Mouse (Mus musculus): ENCODE results near the gene Pcif1. TPM values are rescaled to one million over a fixed set of nuclear protein-coding genes. Genes with fewer than 3 reads are reported as not detected.

The Pcif1 gene
- polyA plus RNA-seq, 2 experiments = 40.5 to 66.4 TPM

GRCm38 (mm10) chr2:164901380-164901779 lies 22.3 kb downstream of the Pcif1 start:
- H3K27me3 ChIP-seq (ENCODE audit: control insufficient read depth, insufficient read depth, low read length) = no peaks in the 10 kb centered on the region
- ATAC-seq (ENCODE audit: low FRiP score, low read depth) (no peak), DNase-seq (ENCODE audit: low spot score) (no peak)
- 92% methylated on average over 13 of the region's 13 CpGs for WGBS
- peaks cover 4% of the 10 kb centered on the region for H3K9me3 ChIP-seq (ENCODE audit: control insufficient read depth, low read length)
- no peak overlapping the region for H3K4me2 ChIP-seq (replicated peaks; ENCODE audit: low read depth, low read length, severe bottlenecking)
- no peak overlapping the region for H3K4me3 ChIP-seq (replicated peaks; ENCODE audit: low read length)
- H3K36me3 ChIP-seq (ENCODE audit: control insufficient read depth, insufficient read depth, low read length) = peaks cover 99% of the 10 kb centered on the region
- H3K27ac ChIP-seq (replicated peaks; ENCODE audit: low read depth, low read length) = no peak overlapping the region
- no peak for TF ChIP-seq POLR2A (IDR thresholded peaks at IDR 0.05; ENCODE audit: borderline replicate concordance, extremely low read depth, insufficient read depth, insufficient read length)
- H3K9ac ChIP-seq (ENCODE audit: low read depth, low read length, severe bottlenecking) = no peak overlapping the region
- H3K4me1 ChIP-seq (ENCODE audit: control insufficient read depth, insufficient read depth, low read length) = no peaks in the 10 kb centered on the region

DNA sequence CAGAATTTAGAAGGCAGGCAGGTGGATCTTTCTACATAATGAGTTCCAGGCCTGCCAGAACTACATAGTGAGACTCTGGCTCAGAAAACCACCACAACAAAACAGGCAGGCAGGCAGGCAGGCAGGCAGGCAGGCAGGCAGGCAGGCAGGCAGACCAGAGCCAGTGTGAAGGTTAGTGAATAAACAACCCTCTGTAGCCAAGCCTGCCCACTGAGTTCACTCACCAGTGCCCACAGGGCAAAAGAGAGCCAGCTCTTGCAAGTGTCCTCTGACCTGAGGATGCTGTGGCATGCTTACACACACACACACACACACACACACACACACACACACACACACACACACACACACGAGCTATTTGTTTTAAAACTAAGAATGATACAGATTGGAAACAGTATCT lies 24.4 kb downstream of the Pcif1 start:
- 87% methylated on average over 1 of the region's 1 CpGs for WGBS
- Histone ChIP-seq H3K4me3 (replicated peaks; ENCODE audit: low read length) (no peak overlapping the region), H3K27me3 (ENCODE audit: control insufficient read depth, insufficient read depth, low read length) (no peaks in the 10 kb centered on the region), H3K27ac (replicated peaks; ENCODE audit: low read depth, low read length) (no peak overlapping the region), H3K4me2 (replicated peaks; ENCODE audit: low read depth, low read length, severe bottlenecking) (no peak overlapping the region), H3K4me1 (ENCODE audit: control insufficient read depth, insufficient read depth, low read length) (no peaks in the 10 kb centered on the region), H3K36me3 (ENCODE audit: control insufficient read depth, insufficient read depth, low read length) (peaks cover 99% of the 10 kb centered on the region), H3K9ac (ENCODE audit: low read depth, low read length, severe bottlenecking) (no peak overlapping the region), H3K9me3 (ENCODE audit: control insufficient read depth, low read length) (peaks cover 5% of the 10 kb centered on the region)
- DNase-seq (ENCODE audit: low spot score) (no peak), ATAC-seq (ENCODE audit: low FRiP score, low read depth) (no peak)
- no peak for TF ChIP-seq POLR2A (IDR thresholded peaks at IDR 0.05; ENCODE audit: borderline replicate concordance, extremely low read depth, insufficient read depth, insufficient read length)

DNA sequence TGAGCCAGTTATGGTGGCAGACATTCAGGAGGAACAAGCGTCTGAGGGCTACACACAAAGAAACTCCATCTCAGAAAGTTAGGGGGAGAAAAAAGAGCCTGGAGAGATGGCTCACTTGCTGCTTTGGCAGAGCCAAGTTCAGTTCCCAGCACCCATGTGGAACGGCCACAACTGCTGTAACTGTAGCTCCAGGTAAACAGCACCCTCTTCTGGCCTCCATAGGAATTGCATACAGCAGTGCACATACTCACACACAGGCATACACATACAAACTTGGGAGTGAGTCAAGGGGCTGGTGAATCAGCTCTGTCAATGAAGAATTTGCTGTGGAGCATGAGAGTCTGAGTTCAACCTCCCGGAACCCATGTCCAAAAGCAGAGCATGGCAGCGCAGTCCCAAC lies 27.0 kb downstream of the Pcif1 start:
- DNase-seq (ENCODE audit: low spot score) = no peak
- 95% methylated on average over 4 of the region's 4 CpGs for WGBS
- peaks cover 5% of the 10 kb centered on the region for H3K9me3 ChIP-seq (ENCODE audit: control insufficient read depth, low read length)
- no peak overlapping the region for H3K9ac ChIP-seq (ENCODE audit: low read depth, low read length, severe bottlenecking)
- peaks cover 11% of the 10 kb centered on the region; the same call in 1 of the 2 replicates for H3K4me1 ChIP-seq (ENCODE audit: control insufficient read depth, insufficient read depth, low read length)
- no peak overlapping the region for H3K4me2 ChIP-seq (replicated peaks; ENCODE audit: low read depth, low read length, severe bottlenecking)
- H3K4me3 ChIP-seq (replicated peaks; ENCODE audit: low read length) = no peak overlapping the region
- peaks cover 85% of the 10 kb centered on the region for H3K36me3 ChIP-seq (ENCODE audit: control insufficient read depth, insufficient read depth, low read length)
- no peak overlapping the region for H3K27ac ChIP-seq (replicated peaks; ENCODE audit: low read depth, low read length)
- no peaks in the 10 kb centered on the region for H3K27me3 ChIP-seq (ENCODE audit: control insufficient read depth, insufficient read depth, low read length)
- no peak for ATAC-seq (ENCODE audit: low FRiP score, low read depth)
- no peak for TF ChIP-seq POLR2A (IDR thresholded peaks at IDR 0.05; ENCODE audit: borderline replicate concordance, extremely low read depth, insufficient read depth, insufficient read length)

GRCm38 (mm10) chr2:164907511-164907910 lies 28.4 kb downstream of the Pcif1 start:
- 95% methylated on average over 12 of the region's 12 CpGs for WGBS
- TF ChIP-seq POLR2A (IDR thresholded peaks at IDR 0.05; ENCODE audit: borderline replicate concordance, extremely low read depth, insufficient read depth, insufficient read length) = no peak
- H3K36me3 ChIP-seq (ENCODE audit: control insufficient read depth, insufficient read depth, low read length) = peaks cover 70% of the 10 kb centered on the region

DNA sequence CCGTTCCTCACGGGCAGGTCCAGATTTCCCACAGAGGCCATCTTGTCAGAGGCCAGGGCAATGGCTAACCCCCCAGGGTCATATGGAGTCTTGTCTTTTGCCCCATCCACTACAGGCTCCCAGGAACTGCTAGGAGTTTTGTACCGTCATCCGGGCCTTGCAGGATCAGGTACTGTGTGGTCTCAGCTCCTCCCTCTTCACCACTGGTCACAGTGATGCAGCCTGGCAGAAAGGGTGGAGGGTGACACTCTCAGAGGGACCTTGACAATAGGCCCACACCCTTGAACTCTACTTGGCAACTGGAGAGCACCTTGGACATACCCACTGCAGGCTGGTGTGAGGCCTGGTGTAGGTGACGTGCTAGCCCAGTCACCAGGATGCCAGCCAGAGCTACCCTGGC lies 28.9 kb downstream of the Pcif1 start:
- peaks cover 65% of the 10 kb centered on the region for H3K36me3 ChIP-seq (ENCODE audit: control insufficient read depth, insufficient read depth, low read length)
- peaks cover 5% of the 10 kb centered on the region for H3K9me3 ChIP-seq (ENCODE audit: control insufficient read depth, low read length)
- ATAC-seq (ENCODE audit: low FRiP score, low read depth) (no peak), DNase-seq (ENCODE audit: low spot score) (no peak)
- H3K4me3 ChIP-seq (replicated peaks; ENCODE audit: low read length) = no peak overlapping the region
- 94% methylated on average over 5 of the region's 5 CpGs for WGBS
- H3K4me2 ChIP-seq (replicated peaks; ENCODE audit: low read depth, low read length, severe bottlenecking) = no peak overlapping the region
- no peaks in the 10 kb centered on the region for H3K27me3 ChIP-seq (ENCODE audit: control insufficient read depth, insufficient read depth, low read length)
- H3K4me1 ChIP-seq (ENCODE audit: control insufficient read depth, insufficient read depth, low read length) = peaks cover 15% of the 10 kb centered on the region
- no peak overlapping the region for H3K9ac ChIP-seq (ENCODE audit: low read depth, low read length, severe bottlenecking)
- no peak overlapping the region for H3K27ac ChIP-seq (replicated peaks; ENCODE audit: low read depth, low read length)
- TF ChIP-seq POLR2A (IDR thresholded peaks at IDR 0.05; ENCODE audit: borderline replicate concordance, extremely low read depth, insufficient read depth, insufficient read length) = no peak

More at GRCm38 (mm10) chr2:164907511-164907910, 28.4 kb downstream of the Pcif1 start:
- Histone ChIP-seq H3K4me2 (replicated peaks; ENCODE audit: low read depth, low read length, severe bottlenecking) (no peak overlapping the region), H3K27ac (replicated peaks; ENCODE audit: low read depth, low read length) (no peak overlapping the region), H3K4me1 (ENCODE audit: control insufficient read depth, insufficient read depth, low read length) (peaks cover 15% of the 10 kb centered on the region), H3K9ac (ENCODE audit: low read depth, low read length, severe bottlenecking) (no peak overlapping the region), H3K27me3 (ENCODE audit: control insufficient read depth, insufficient read depth, low read length) (no peaks in the 10 kb centered on the region), H3K4me3 (replicated peaks; ENCODE audit: low read length) (no peak overlapping the region), H3K9me3 (ENCODE audit: control insufficient read depth, low read length) (peaks cover 5% of the 10 kb centered on the region)
- no peak for ATAC-seq (ENCODE audit: low FRiP score, low read depth)
- no peak for DNase-seq (ENCODE audit: low spot score)

DNA sequence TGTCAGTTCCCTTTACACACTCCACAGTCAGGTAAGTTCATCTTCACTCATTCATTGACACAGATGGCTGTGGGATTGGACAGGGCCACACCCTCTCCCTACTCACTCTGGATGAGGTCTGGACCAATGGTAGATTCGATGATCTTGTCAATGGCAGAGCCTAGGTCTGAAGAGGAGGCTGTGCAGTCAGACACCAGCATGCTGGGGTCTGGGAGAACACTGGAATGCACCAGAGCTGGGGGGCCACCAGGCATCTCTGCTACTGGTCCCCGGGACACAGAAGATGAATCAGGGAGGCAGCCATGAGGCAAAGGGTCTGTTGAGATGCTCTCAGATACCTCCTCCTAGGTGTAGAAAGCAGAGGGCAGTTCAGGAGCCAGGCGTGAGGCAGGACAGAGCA lies 30.0 kb downstream of the Pcif1 start:
- Histone ChIP-seq H3K4me3 (replicated peaks; ENCODE audit: low read length) (0 out of 2 replicates have a peak overlapping the region, but pooled peaks have one; percentile 82), H3K27me3 (ENCODE audit: control insufficient read depth, insufficient read depth, low read length) (no peaks in the 10 kb centered on the region), H3K27ac (replicated peaks; ENCODE audit: low read depth, low read length) (no peak overlapping the region), H3K36me3 (ENCODE audit: control insufficient read depth, insufficient read depth, low read length) (peaks cover 55% of the 10 kb centered on the region), H3K4me1 (ENCODE audit: control insufficient read depth, insufficient read depth, low read length) (peaks cover 15% of the 10 kb centered on the region), H3K9me3 (ENCODE audit: control insufficient read depth, low read length) (peaks cover 5% of the 10 kb centered on the region), H3K9ac (ENCODE audit: low read depth, low read length, severe bottlenecking) (0 out of 2 replicates have a peak overlapping the region, but pooled peaks have one; percentile 1), H3K4me2 (replicated peaks; ENCODE audit: low read depth, low read length, severe bottlenecking) (0 out of 2 replicates have a peak overlapping the region, but pooled peaks have one; percentile 80)
- ATAC-seq (ENCODE audit: low FRiP score, low read depth) = no peak
- 97% methylated on average over 3 of the region's 3 CpGs for WGBS
- no peak for TF ChIP-seq POLR2A (IDR thresholded peaks at IDR 0.05; ENCODE audit: borderline replicate concordance, extremely low read depth, insufficient read depth, insufficient read length)
- no peak for DNase-seq (ENCODE audit: low spot score)
